ENCODE assay signal across 8 mouse cellular contexts in genomic region chr10:58497320-58498284, GRCm38 (mm10). TPM values are rescaled to one million over a fixed set of nuclear protein-coding genes. Genes with fewer than 3 reads are reported as not detected.
DNase-seq lines count a peak whose midpoint lies in the region; ATAC-seq and TF ChIP-seq lines count a peak whose summit lies in the region.

Gene Ccdc138 (plus strand): TSS chr10:58497948.

- TF ChIP-seq CTCF in liver, adult 2 months (IDR thresholded peaks at IDR 0.05; ENCODE audit: low read depth, low read length), result peak; percentile 39

- peak within 1 kb of the TSS; percentile 82 for H3K4me3 ChIP-seq in heart, embryonic 11.5 days (ENCODE audit: low read depth, low read length)
- peak within 1 kb of the TSS; percentile 62 for H3K4me3 ChIP-seq in kidney, embryonic 16.5 days (ENCODE audit: low read length)
- peak within 1 kb of the TSS; percentile 96 for H3K4me3 ChIP-seq in liver, adult 2 months (ENCODE audit: insufficient read depth, low read depth, low read length)
- H3K4me3 ChIP-seq in myocyte, result peak within 1 kb of the TSS; percentile 56

- H3K9me3 ChIP-seq in heart, embryonic 11.5 days (replicated peaks; ENCODE audit: control insufficient read depth, low read length), result no peaks in the 10 kb centered on the region
- peaks cover 3% of the 10 kb centered on the region; the same call in 1 of the 2 replicates for H3K9me3 ChIP-seq in kidney, embryonic 16.5 days (ENCODE audit: low read length)

- ATAC-seq in erythroblast, adult 5-6 weeks (replicated peaks; ENCODE audit: low FRiP score, poor library complexity, severe bottlenecking), result peak; percentile 99
- ATAC-seq in heart, embryonic 11.5 days (replicated peaks; ENCODE audit: insufficient number of reproducible peaks, low FRiP score, low TSS enrichment), result peak; percentile 97
- peak; percentile 99 for ATAC-seq in kidney, embryonic 16.5 days (ENCODE audit: low FRiP score, low TSS enrichment)

- H3K36me3 ChIP-seq in heart, embryonic 11.5 days (ENCODE audit: control insufficient read depth, insufficient read depth, low read length), result peaks cover 14% of the 10 kb centered on the region
- H3K36me3 ChIP-seq in kidney, embryonic 16.5 days (ENCODE audit: insufficient read depth, low read length), result peaks cover 20% of the 10 kb centered on the region; the same call in 1 of the 2 replicates
- H3K36me3 ChIP-seq in liver, adult 2 months (ENCODE audit: control insufficient read depth, insufficient read depth, low read length), result peaks cover 19% of the 10 kb centered on the region
- H3K36me3 ChIP-seq in myocyte (ENCODE audit: control insufficient read depth, insufficient read depth), result peaks cover 22% of the 10 kb centered on the region
- peaks cover 9% of the 10 kb centered on the region; the same call in 1 of the 2 replicates for H3K36me3 ChIP-seq in splenic B cell, adult 2 months (ENCODE audit: control insufficient read depth, insufficient read depth, low read length, poor library complexity, severe bottlenecking)

- H3K79me2 ChIP-seq in liver, adult 2 months (ENCODE audit: control insufficient read depth, insufficient read depth, low read length), result no peaks in the 10 kb centered on the region
- H3K79me2 ChIP-seq in myocyte (ENCODE audit: control insufficient read depth, insufficient read depth), result no peaks in the 10 kb centered on the region

- DNase-seq in B cell, adult 2 months, result peak; percentile 98
- peak; percentile 89 for DNase-seq in brain, adult 2 months (ENCODE audit: low read depth, low spot score)
- DNase-seq in liver, adult 2 months (ENCODE audit: extremely low read depth, low read depth, low spot score), result peak; percentile 82
- DNase-seq in splenic B cell, adult 2 months (ENCODE audit: low read depth, low spot score), result peak; percentile 95

- 1% methylated on average over 50 of the region's 50 CpGs for WGBS in heart, embryonic 11.5 days (ENCODE audit: insufficient replicate concordance)
- under 1% methylated on average over 50 of the region's 50 CpGs for WGBS in kidney, embryonic 16.5 days
- 1% methylated on average over 50 of the region's 50 CpGs for WGBS in liver, adult 2 months

- H3K4me2 ChIP-seq in heart, embryonic 11.5 days, result peak within 1 kb of the TSS; percentile 76
- peak within 1 kb of the TSS; percentile 63 for H3K4me2 ChIP-seq in kidney, embryonic 16.5 days (replicated peaks; ENCODE audit: low read depth, low read length)
- peak within 1 kb of the TSS; percentile 91 for H3K4me2 ChIP-seq in myocyte (ENCODE audit: low read depth)

- H3K27me3 ChIP-seq in heart, embryonic 11.5 days (ENCODE audit: control insufficient read depth, insufficient read depth, low read length), result no peaks in the 10 kb centered on the region
- no peaks in the 10 kb centered on the region for H3K27me3 ChIP-seq in kidney, embryonic 16.5 days (ENCODE audit: insufficient read depth, low read length)
- no peaks in the 10 kb centered on the region for H3K27me3 ChIP-seq in liver, adult 2 months (ENCODE audit: control insufficient read depth, insufficient read depth, low read length)
- no peaks in the 10 kb centered on the region for H3K27me3 ChIP-seq in myocyte (ENCODE audit: control insufficient read depth, insufficient read depth, insufficient read length)
- H3K27me3 ChIP-seq in splenic B cell, adult 2 months (ENCODE audit: control insufficient read depth, insufficient read depth, low read length, poor library complexity, severe bottlenecking), result no peaks in the 10 kb centered on the region

- H3K4me1 ChIP-seq in heart, embryonic 11.5 days (ENCODE audit: control insufficient read depth, insufficient read depth, low read length), result peaks cover 7% of the 10 kb centered on the region; the same call in 1 of the 2 replicates
- H3K4me1 ChIP-seq in kidney, embryonic 16.5 days (ENCODE audit: insufficient read depth, low read length), result peaks cover 7% of the 10 kb centered on the region
- H3K4me1 ChIP-seq in liver, adult 2 months (ENCODE audit: control insufficient read depth, insufficient read depth, low read length), result peaks cover 5% of the 10 kb centered on the region; the same call in 1 of the 2 replicates

- TF ChIP-seq POLR2A in liver, adult 2 months (IDR thresholded peaks at IDR 0.05; ENCODE audit: extremely low read depth, insufficient read depth, low read length), result no peak
- TF ChIP-seq POLR2A in myocyte (IDR thresholded peaks at IDR 0.05; ENCODE audit: insufficient read length, low read depth), result peak; percentile 38

- H3ac ChIP-seq in myocyte (ENCODE audit: control insufficient read depth, insufficient read length), result peak within 1 kb of the TSS; percentile 30

- peak within 1 kb of the TSS; percentile 77 for H3K9ac ChIP-seq in heart, embryonic 11.5 days (ENCODE audit: low read depth, low read length)
- peak within 1 kb of the TSS; percentile 69 for H3K9ac ChIP-seq in kidney, embryonic 16.5 days (replicated peaks; ENCODE audit: low read length)
- H3K9ac ChIP-seq in liver, adult 2 months (ENCODE audit: low read depth, low read length), result peak within 1 kb of the TSS; percentile 87

- H3K27ac ChIP-seq in heart, embryonic 11.5 days (ENCODE audit: low read depth, low read length), result peak within 1 kb of the TSS; percentile 90
- H3K27ac ChIP-seq in kidney, embryonic 16.5 days (ENCODE audit: low read length), result peak within 1 kb of the TSS; percentile 89
- peak within 1 kb of the TSS; percentile 91 for H3K27ac ChIP-seq in liver, adult 2 months (replicated peaks; ENCODE audit: insufficient read depth, low read depth, low read length)

TF ChIP-seq in myocyte, 11 proteins besides CTCF, POLR2A, EP300 and RAD21:
- TF ChIP-seq E2F4 (IDR thresholded peaks at IDR 0.05; ENCODE audit: insufficient read depth), result peak; percentile 48
- no peak for TF ChIP-seq REST (IDR thresholded peaks at IDR 0.05; ENCODE audit: insufficient read depth, insufficient read length)
- TF ChIP-seq USF1 (IDR thresholded peaks at IDR 0.05; ENCODE audit: low read depth), result no peak
- TF ChIP-seq MYOD1 (IDR thresholded peaks at IDR 0.05; ENCODE audit: control insufficient read depth in 1 of 3, insufficient read length in 2 of 3, low read depth in 2 of 3), result peak in 1 of 3 experiments; percentile 11
- TF ChIP-seq POLR2AphosphoS2 (IDR thresholded peaks at IDR 0.05; ENCODE audit: insufficient read length, low read depth), result peak; percentile 25

RNA-seq across cellular contexts. Expression of gene Ccdc138, which starts in this region (rescaled TPM):
- total RNA-seq in erythroblast, adult 5-6 weeks (2015; ENCODE audit: low replicate concordance), result 0.19 and 2.3 TPM in 2 replicates
- total RNA-seq in erythroblast, adult 5-6 weeks (2017; ENCODE audit: low replicate concordance), result 3.7 and 4.7 TPM in 2 replicates
- 4.9 and 7.4 TPM in 2 replicates for polyA plus RNA-seq in heart, embryonic 11.5 days (2014; fragmentation: Nextera tagmentation; extraction: Ambion mirVana)
- polyA plus RNA-seq in kidney, embryonic 16.5 days (2015; fragmentation: Nextera tagmentation; extraction: Ambion mirVana), result 8.6 and 12.0 TPM in 2 replicates
- total RNA-seq in liver, adult 2 months (2014; rRNA removed), result 1.8 and 2.5 TPM in 2 replicates
- 0.31 and 0.54 TPM in 2 replicates for polyA plus RNA-seq in liver, adult 2 months (2012; rRNA removed)
- 0.44 TPM for polyA plus RNA-seq in myocyte (2012; fragmentation: generic; extraction: Trizol)

Comparison
In these comparisons a context has a peak if more than half of its experiments do, and no peak if none do; other contexts are left out.
1. Peak in every context shown above with its lines: DNase-seq, ATAC-seq, H3K4me3 ChIP-seq and H3K27ac ChIP-seq.